Mouse (Mus musculus) spleen, adult 2 months (tissue): ENCODE data around the gene Dpp6. TPM values are rescaled to one million over a fixed set of nuclear protein-coding genes. Genes with fewer than 3 reads are reported as not detected.

Experiments used
- DNase-seq, 2 experiments: peaks; one replicate each; pipeline versions ENCODE4 v3.0.0 to v3.0.0-alpha.2; 2012 to 2021; ENCODE audit warnings: low spot score in 2 of 2, low read depth in 1 of 2
- H3K27ac ChIP-seq: fragments of 200-500 bp; 2 replicates; pipeline ENCODE4 v1.5.1; 2012; ENCODE audit warnings: low read length, inconsistent platforms; ENCODE audit not compliant: insufficient read depth
- H3K27me3 ChIP-seq: fragments of 200-500 bp; 2 replicates; pipeline ENCODE4 v1.6.1; 2012; ENCODE audit warnings: mild to moderate bottlenecking, moderate library complexity, low read length, inconsistent platforms; ENCODE audit not compliant: control insufficient read depth, insufficient read depth
- H3K36me3 ChIP-seq: fragments of 200-500 bp; 2 replicates; pipeline ENCODE4 v1.6.1; 2012; ENCODE audit warnings: mild to moderate bottlenecking, low read length, inconsistent platforms; ENCODE audit not compliant: control insufficient read depth, insufficient read depth
- H3K4me1 ChIP-seq: fragments of 200-500 bp; 2 replicates; pipeline ENCODE4 v1.6.1; 2011; ENCODE audit warnings: inconsistent platforms; ENCODE audit not compliant: control insufficient read depth, insufficient read depth, insufficient read length
- H3K4me3 ChIP-seq: fragments of 200-500 bp; 2 replicates; pipeline ENCODE4 v1.5.1; 2011; ENCODE audit warnings: mild to moderate bottlenecking, inconsistent platforms; ENCODE audit not compliant: insufficient read depth, insufficient read length; ENCODE audit errors: extremely low read depth
- CTCF ChIP-seq: fragments of 200-500 bp; IDR thresholded peaks from 2 replicates; pipeline ENCODE4 v1.5.1; 2011; ENCODE audit warnings: mild to moderate bottlenecking, inconsistent platforms; ENCODE audit not compliant: insufficient read depth, insufficient read length, insufficient replicate concordance; ENCODE audit errors: extremely low read depth
- POLR2A ChIP-seq: fragments of 200-500 bp; IDR thresholded peaks from 2 replicates; pipeline ENCODE4 v1.6.1; 2011; ENCODE audit warnings: low read depth, low read length, inconsistent platforms
- WGBS: fragments of 180-500 bp; shearing (Covaris S2); methylation state at CpG from one replicate; pipeline ENCODE4 v1.1.7; 2018; 5-methylcytosine and 5-hydroxymethylcytosine counted together
- polyA plus RNA-seq: library from polyadenylated mRNA; depleted of rRNA; stranded (reverse); fragments of >200 nt; gene quantifications from 2 replicates; pipeline ENCODE4 v1.2.3, GENCODE M21; 2012

Dpp6 gene
- polyA plus RNA-seq, 1 experiment = 0.11 TPM

DNA sequence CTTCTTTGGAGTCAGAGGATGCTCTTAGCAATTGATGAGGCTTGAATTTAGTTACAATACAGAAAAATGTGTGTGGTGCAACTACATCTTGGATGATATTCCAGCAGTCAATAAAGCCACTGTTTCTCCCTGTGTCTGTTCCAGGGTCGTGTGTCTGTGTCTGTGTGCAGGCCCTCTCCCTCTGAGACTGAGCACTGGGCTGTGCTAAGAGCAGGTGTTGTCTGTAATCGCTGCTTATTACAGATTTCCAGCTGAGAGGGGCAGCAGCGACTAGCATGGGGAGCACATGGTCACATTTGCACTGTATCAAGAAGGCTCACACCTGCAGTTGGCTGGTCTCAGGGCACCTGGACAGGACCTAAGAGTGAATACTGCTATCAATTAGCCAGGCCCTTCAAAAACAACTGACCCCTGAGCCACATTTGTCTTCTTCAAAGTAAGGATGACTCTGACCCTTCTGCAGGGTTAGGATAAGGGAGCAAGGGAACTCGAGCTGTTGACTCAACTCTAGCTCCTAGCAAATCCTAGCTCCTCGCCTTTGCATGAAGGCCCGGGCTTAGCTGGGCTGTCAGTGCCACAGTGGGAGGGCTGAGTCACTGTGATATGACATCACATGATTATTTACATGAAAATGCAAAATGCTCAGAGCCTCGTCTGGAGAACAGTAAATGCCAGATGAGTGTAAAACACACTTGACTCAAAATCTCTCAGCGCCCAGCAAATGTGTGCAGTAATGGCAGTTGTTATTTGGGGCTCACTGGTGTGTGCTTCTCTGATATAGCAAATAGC is 771.2 kb downstream of the Dpp6 start:
- 68% methylated on average over 8 of the region's 8 CpGs for WGBS
- H3K4me3 ChIP-seq = no peak overlapping the region
- TF ChIP-seq POLR2A (no peak), CTCF (no peak)
- no peaks in the 10 kb centered on the region for H3K36me3 ChIP-seq
- no peaks in the 10 kb centered on the region for H3K4me1 ChIP-seq
- DNase-seq = no peak
- H3K27ac ChIP-seq = no peak overlapping the region
- no peaks in the 10 kb centered on the region for H3K27me3 ChIP-seq

DNA sequence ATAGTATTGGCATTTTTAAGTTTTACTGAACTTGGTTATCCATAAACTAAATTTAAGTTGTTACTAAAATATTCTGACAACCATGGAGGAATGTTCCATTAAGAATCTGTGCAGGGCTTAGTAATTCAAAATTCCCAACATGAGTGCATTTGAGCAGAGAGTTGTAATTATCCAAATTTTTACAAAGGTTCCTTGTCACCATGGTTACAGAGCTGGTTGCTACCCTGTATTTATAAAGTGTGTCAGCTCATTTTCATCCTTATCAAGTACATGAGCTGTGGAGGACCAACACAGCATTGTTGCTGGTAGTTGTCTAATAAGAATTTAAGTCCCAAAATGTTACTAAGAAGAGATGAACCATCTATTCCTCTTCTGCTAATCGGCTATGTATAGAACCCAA is 787.1 kb downstream of the Dpp6 start:
- TF ChIP-seq POLR2A = no peak
- TF ChIP-seq CTCF = no peak
- Histone ChIP-seq H3K27ac (no peak overlapping the region), H3K4me1 (no peaks in the 10 kb centered on the region), H3K36me3 (no peaks in the 10 kb centered on the region), H3K4me3 (no peak overlapping the region), H3K27me3 (no peaks in the 10 kb centered on the region)
- WGBS = 78% methylated on average over 1 of the region's 1 CpGs
- no peak for DNase-seq

DNA sequence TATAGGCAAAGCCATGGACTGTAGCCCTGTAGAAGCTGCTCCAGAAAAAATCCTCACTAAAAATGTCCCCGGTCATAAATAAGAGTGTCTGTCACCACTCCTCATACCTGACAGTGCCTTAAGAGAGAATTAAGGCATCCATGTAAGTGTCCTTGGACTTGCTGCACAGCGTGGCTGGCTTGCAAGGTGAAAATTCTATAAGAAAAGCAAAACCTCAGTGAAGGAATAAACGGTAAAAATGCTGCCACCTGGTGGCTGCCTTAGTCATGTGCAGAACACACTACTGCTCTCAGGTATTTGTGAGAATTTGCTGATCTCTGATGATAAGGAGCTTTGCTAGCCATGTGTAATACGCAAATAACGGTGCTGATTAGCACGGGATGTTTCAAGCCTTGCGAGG is 798.8 kb downstream of the Dpp6 start:
- Histone ChIP-seq H3K27me3 (no peaks in the 10 kb centered on the region), H3K4me1 (no peaks in the 10 kb centered on the region), H3K36me3 (no peaks in the 10 kb centered on the region), H3K4me3 (no peak overlapping the region), H3K27ac (no peak overlapping the region)
- no peak for DNase-seq
- TF ChIP-seq CTCF = peak; percentile 19; the same call in 1 of the 2 replicates
- TF ChIP-seq POLR2A = no peak
- WGBS = 34% methylated on average over 7 of the region's 7 CpGs

DNA sequence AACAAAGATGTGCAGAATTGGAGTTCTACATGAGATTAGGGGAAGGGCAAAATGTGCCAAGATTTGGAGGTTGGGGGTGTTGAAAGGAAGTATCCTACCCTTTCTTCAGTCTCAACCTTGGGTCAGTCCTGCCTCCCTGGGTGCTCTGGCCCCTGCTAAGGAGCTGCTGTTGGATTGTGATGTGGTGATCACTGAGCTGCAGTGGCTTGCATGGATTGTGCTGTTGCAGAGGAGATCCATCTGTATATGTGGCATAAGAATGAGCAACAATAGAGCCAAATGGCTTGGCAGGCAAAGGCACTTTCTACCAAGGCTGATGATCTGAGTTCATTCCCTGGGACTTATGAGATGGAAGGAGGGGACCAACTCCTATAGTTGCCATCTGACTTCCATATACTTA is 804.8 kb downstream of the Dpp6 start:
- TF ChIP-seq CTCF (no peak), POLR2A (no peak)
- no peak for DNase-seq
- no peaks in the 10 kb centered on the region for H3K4me1 ChIP-seq
- no peak overlapping the region for H3K27ac ChIP-seq
- H3K27me3 ChIP-seq = no peaks in the 10 kb centered on the region
- no peak overlapping the region for H3K4me3 ChIP-seq
- no peaks in the 10 kb centered on the region for H3K36me3 ChIP-seq

DNA sequence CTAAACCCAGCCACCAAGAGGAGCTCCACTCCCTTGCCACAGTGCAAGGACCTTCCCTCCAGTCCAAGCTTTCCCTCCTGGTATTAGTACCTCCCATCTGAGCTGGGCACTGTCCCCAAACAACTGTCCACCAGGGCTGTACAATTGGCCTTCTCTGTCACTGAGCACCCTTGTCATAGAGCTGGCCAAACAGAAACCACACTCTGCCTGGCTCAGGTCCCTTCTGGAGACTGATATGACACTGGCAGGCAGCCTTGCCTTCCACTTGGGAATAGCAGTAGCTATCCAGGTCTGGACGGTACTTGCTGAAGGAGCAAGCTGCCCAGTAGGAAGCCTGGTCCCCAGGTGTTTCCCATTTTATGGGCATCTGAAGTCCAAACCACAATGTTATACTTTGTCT is 806.9 kb downstream of the Dpp6 start:
- WGBS = 65% methylated on average over 1 of the region's 1 CpGs

DNA sequence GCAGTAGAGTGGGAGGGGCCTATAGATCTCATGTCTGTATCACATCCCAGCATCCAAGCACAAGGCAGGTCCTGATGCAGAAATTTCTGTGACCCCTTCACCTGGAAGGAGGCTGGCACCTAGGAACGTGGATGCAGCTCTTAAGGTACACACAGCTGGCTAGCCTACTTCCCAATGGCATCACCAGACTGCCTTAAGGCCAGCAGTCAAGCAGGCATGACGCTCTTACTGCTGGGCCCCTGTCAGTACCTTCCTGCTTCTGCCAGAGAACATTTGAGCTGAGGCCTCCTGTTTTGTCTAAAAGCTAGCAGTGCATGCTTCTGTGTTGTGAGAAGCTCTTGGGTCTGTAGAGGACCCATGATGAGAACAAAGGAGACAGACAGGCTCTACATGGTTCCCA is 815.1 kb downstream of the Dpp6 start:
- WGBS = 72% methylated on average over 2 of the region's 2 CpGs
- no peak for DNase-seq
- no peak overlapping the region for H3K27ac ChIP-seq
- H3K27me3 ChIP-seq = no peaks in the 10 kb centered on the region
- no peaks in the 10 kb centered on the region for H3K36me3 ChIP-seq
- H3K4me3 ChIP-seq = no peak overlapping the region
- TF ChIP-seq POLR2A (no peak), CTCF (no peak)
- no peaks in the 10 kb centered on the region for H3K4me1 ChIP-seq

More for the DNA sequence above, 806.9 kb downstream of the Dpp6 start:
- Histone ChIP-seq H3K4me3 (no peak overlapping the region), H3K27me3 (no peaks in the 10 kb centered on the region), H3K4me1 (no peaks in the 10 kb centered on the region), H3K36me3 (no peaks in the 10 kb centered on the region), H3K27ac (no peak overlapping the region)
- no peak for TF ChIP-seq POLR2A
- TF ChIP-seq CTCF = no peak
- no peak for DNase-seq

DNA sequence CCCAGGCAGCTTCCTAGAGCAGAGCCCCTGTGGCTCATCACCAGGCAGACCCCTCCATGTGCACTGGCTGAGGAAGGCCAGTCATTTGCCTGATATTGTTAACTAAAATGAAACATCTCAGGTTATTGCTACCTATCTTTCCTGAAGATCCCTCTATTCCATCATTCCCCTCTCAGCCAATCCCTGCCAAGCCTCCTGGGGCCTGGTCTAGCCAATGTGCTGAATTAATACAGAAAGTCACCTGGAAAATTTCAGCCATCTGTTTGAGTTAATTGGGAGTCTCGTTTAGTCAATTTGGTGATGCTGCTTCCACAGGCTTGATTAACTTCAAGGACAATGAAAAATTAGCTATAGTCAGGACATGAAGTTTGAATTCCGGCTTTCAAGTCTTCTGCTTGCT is 818.9 kb downstream of the Dpp6 start:
- no peaks in the 10 kb centered on the region for H3K36me3 ChIP-seq
- TF ChIP-seq CTCF = no peak
- H3K27me3 ChIP-seq = no peaks in the 10 kb centered on the region
- H3K4me1 ChIP-seq = no peaks in the 10 kb centered on the region
- no peak overlapping the region for H3K27ac ChIP-seq
- no peak overlapping the region for H3K4me3 ChIP-seq
- WGBS = 78% methylated on average over 2 of the region's 2 CpGs
- no peak for DNase-seq

DNA sequence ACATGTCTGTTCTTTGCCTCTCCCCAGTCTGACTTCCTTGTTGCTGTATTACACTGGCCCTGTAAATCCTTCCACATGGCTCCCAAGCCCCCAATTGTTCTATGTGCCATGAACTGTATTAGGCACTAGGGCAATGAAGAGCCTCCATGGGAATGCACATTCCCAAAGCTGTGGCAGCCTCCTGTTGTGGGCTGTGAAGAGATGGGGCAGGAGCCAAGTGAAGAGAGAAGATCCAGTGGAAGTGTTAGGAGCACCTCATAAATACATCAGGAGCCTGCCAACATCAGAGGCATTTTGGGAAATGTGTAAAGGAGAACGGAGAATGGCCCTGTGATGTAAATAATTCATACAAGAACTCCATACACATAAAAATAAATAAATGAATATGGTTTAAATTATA is 824.9 kb downstream of the Dpp6 start:
- Histone ChIP-seq H3K27me3 (no peaks in the 10 kb centered on the region), H3K4me1 (no peaks in the 10 kb centered on the region), H3K4me3 (no peak overlapping the region), H3K27ac (no peak overlapping the region), H3K36me3 (no peaks in the 10 kb centered on the region)
- WGBS = 93% methylated on average over 1 of the region's 1 CpGs
- TF ChIP-seq POLR2A = no peak
- no peak for TF ChIP-seq CTCF
- DNase-seq = no peak
